In the genomic region with DNA sequence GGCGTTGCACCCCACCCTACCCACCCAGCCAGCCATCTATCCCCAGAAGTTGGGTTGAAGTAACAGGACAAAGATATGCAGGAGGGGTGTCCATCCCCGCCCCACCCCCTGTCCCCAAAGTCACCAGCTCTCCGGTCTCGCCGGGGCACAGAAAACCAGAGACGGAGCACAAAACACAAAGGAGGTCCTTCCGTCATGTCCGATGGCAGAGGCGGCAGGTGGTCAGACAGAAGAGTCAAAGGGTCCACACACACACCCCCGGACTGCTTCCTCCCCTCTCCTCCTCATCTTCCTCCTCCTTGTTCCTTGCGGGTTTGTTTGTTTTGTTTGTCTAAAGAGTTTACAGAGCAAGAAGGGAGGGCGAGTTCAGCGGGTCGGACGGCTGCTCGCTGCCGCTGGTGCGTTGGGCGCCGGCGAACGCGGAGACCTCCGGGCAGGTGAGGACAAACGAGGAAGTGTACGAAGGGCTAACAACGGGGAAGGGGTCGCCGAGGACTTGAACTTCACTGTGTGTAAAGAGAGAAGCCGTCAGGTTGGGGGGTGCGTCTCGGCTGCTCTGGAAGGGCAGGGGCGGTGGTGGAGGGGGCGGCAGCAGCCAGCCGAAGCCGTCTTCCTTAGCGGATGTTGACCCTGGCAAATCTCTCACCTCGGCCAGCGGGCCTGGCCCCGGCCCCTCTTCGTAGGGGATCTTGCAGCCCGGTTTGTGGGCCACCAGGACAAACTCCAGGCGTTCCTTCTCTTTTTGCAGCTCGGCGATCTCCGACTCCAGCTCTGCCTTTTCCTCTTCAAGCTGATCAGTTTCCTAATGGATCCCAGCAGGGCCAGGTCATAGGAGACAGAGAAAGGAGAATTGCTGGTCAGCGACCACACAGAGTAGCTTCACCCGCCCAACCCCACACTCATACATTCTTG, we compare ENCODE assay signal across 8 mouse cellular contexts. TPM values are rescaled to one million over a fixed set of nuclear protein-coding genes. Genes with fewer than 3 reads are reported as not detected.
DNase-seq lines count a peak whose midpoint lies in the region; ATAC-seq and TF ChIP-seq lines count a peak whose summit lies in the region.

No protein-coding gene starts in this region.

- peak overlapping the region; percentile 33 for H3K4me3 ChIP-seq in layer of hippocampus, adult 2 months
- peak overlapping the region; percentile 49 for H3K4me3 ChIP-seq in forebrain, embryonic 10.5 days
- H3K4me3 ChIP-seq in intestine, embryonic 15.5 days (replicated peaks) = peak overlapping the region; percentile 35

- no peak for ATAC-seq in intestine, embryonic 15.5 days
- no peak for ATAC-seq in granulocyte monocyte progenitor cell, adult 5-6 weeks (replicated peaks; ENCODE audit: poor library complexity, severe bottlenecking)

- peak overlapping the region; percentile 22 for H3K9ac ChIP-seq in intestine, embryonic 15.5 days

- peaks cover 75% of the 10 kb centered on the region for H3K27me3 ChIP-seq in forebrain, embryonic 10.5 days (ENCODE audit: poor library complexity, severe bottlenecking)
- H3K27me3 ChIP-seq in intestine, embryonic 15.5 days (replicated peaks) = peaks cover 58% of the 10 kb centered on the region

- no peaks in the 10 kb centered on the region for H3K36me3 ChIP-seq in forebrain, embryonic 10.5 days (replicated peaks)
- no peaks in the 10 kb centered on the region for H3K36me3 ChIP-seq in intestine, embryonic 15.5 days

- 3% methylated on average over 48 of the region's 48 CpGs for WGBS in forebrain, embryonic 10.5 days
- 3% methylated on average over 48 of the region's 48 CpGs for WGBS in intestine, embryonic 15.5 days

- no peaks in the 10 kb centered on the region for H3K9me3 ChIP-seq in forebrain, embryonic 10.5 days
- no peaks in the 10 kb centered on the region for H3K9me3 ChIP-seq in intestine, embryonic 15.5 days

- no peak for TF ChIP-seq CTCF in layer of hippocampus, adult 2 months (conservative IDR thresholded peaks at IDR 0.05)

- H3K4me2 ChIP-seq in intestine, embryonic 15.5 days (replicated peaks) = peak overlapping the region; percentile 66

- no peak overlapping the region for H3K27ac ChIP-seq in layer of hippocampus, adult 2 months
- H3K27ac ChIP-seq in forebrain, embryonic 10.5 days = no peak overlapping the region
- H3K27ac ChIP-seq in intestine, embryonic 15.5 days = no peak overlapping the region

- no peak for DNase-seq in layer of hippocampus, adult 2 months (ENCODE audit: low spot score in 2 of 2)
- no peak for DNase-seq in layer of hippocampus, adult 9-10 months (ENCODE audit: low spot score)
- DNase-seq in forebrain, embryonic 10.5 days (ENCODE audit: extremely low spot score, low spot score) = no peak
- peak; percentile 41 for DNase-seq in neural tube, embryonic 10.5 days (ENCODE audit: extremely low spot score, low spot score)
- DNase-seq in cerebellum, adult 11-12 months = no peak
- no peak for DNase-seq in thymus, postnatal 0 days (ENCODE audit: low spot score)

- H3K4me1 ChIP-seq in forebrain, embryonic 10.5 days = peaks cover 61% of the 10 kb centered on the region
- peaks cover 37% of the 10 kb centered on the region for H3K4me1 ChIP-seq in intestine, embryonic 15.5 days (replicated peaks)

RNA-seq across cellular contexts. Expression of a gene that starts 5.1 kb away (rescaled TPM):
- total RNA-seq in layer of hippocampus, adult 2 months (2021) = 10 to 100 TPM; 12.8 to 14.1 TPM
- polyA plus RNA-seq in forebrain, embryonic 10.5 days (2016; fragmentation: Nextera tagmentation; extraction: Ambion mirVana) = 0.10 TPM in 1 of 2 replicates, not detected in the other
- polyA plus RNA-seq in intestine, embryonic 15.5 days (2015; fragmentation: Nextera tagmentation; extraction: Ambion mirVana) = 0.09 and 0.14 TPM in 2 replicates
- polyA plus RNA-seq in thymus, postnatal 0 days (2015; fragmentation: Nextera tagmentation; extraction: Ambion mirVana) = 0.19 and 0.21 TPM in 2 replicates
- 8.1 and 13.7 TPM in 2 replicates for total RNA-seq in granulocyte monocyte progenitor cell, adult 5-6 weeks (2014; fragmentation: Nextera tagmentation)
- total RNA-seq in granulocyte monocyte progenitor cell, adult 5-6 weeks (2017) = 19.3 and 24.4 TPM in 2 replicates

RNA-seq across cellular contexts. Expression of a gene that starts 22.3 kb away (rescaled TPM):
- 10 to 100 TPM; 90.3 to 92.7 TPM for total RNA-seq in layer of hippocampus, adult 2 months (2021)
- 32.1 and 33.1 TPM in 2 replicates for polyA plus RNA-seq in forebrain, embryonic 10.5 days (2016; fragmentation: Nextera tagmentation; extraction: Ambion mirVana)
- 11.3 and 12.5 TPM in 2 replicates for polyA plus RNA-seq in intestine, embryonic 15.5 days (2015; fragmentation: Nextera tagmentation; extraction: Ambion mirVana)
- polyA plus RNA-seq in thymus, postnatal 0 days (2015; fragmentation: Nextera tagmentation; extraction: Ambion mirVana) = 1.6 and 2.2 TPM in 2 replicates
- total RNA-seq in granulocyte monocyte progenitor cell, adult 5-6 weeks (2014; fragmentation: Nextera tagmentation) = not detected in 2 replicates
- not detected in 2 replicates for total RNA-seq in granulocyte monocyte progenitor cell, adult 5-6 weeks (2017)

RNA-seq across cellular contexts. Expression of a gene that starts 24.9 kb away (rescaled TPM):
- total RNA-seq in layer of hippocampus, adult 2 months (2021) = not detected
- 0.41 and 0.51 TPM in 2 replicates for polyA plus RNA-seq in forebrain, embryonic 10.5 days (2016; fragmentation: Nextera tagmentation; extraction: Ambion mirVana)
- polyA plus RNA-seq in intestine, embryonic 15.5 days (2015; fragmentation: Nextera tagmentation; extraction: Ambion mirVana) = 0.14 and 0.34 TPM in 2 replicates
- polyA plus RNA-seq in thymus, postnatal 0 days (2015; fragmentation: Nextera tagmentation; extraction: Ambion mirVana) = 0.27 and 0.30 TPM in 2 replicates
- total RNA-seq in granulocyte monocyte progenitor cell, adult 5-6 weeks (2014; fragmentation: Nextera tagmentation) = not detected in 2 replicates
- total RNA-seq in granulocyte monocyte progenitor cell, adult 5-6 weeks (2017) = not detected in 2 replicates

RNA-seq across cellular contexts. Expression of a gene that starts 33.1 kb away (rescaled TPM):
- 10 to 100 TPM; 15.7 to 17.1 TPM for total RNA-seq in layer of hippocampus, adult 2 months (2021)
- 47.4 and 56.9 TPM in 2 replicates for polyA plus RNA-seq in forebrain, embryonic 10.5 days (2016; fragmentation: Nextera tagmentation; extraction: Ambion mirVana)
- polyA plus RNA-seq in intestine, embryonic 15.5 days (2015; fragmentation: Nextera tagmentation; extraction: Ambion mirVana) = 109 and 114 TPM in 2 replicates
- polyA plus RNA-seq in thymus, postnatal 0 days (2015; fragmentation: Nextera tagmentation; extraction: Ambion mirVana) = 74.3 and 75.3 TPM in 2 replicates
- total RNA-seq in granulocyte monocyte progenitor cell, adult 5-6 weeks (2014; fragmentation: Nextera tagmentation) = 60.7 and 70.5 TPM in 2 replicates
- 52.8 and 63.3 TPM in 2 replicates for total RNA-seq in granulocyte monocyte progenitor cell, adult 5-6 weeks (2017)

RNA-seq across cellular contexts. Expression of a gene that starts 39.8 kb away (rescaled TPM):
- 10 to 100 TPM; 51.7 to 51.9 TPM for total RNA-seq in layer of hippocampus, adult 2 months (2021)
- polyA plus RNA-seq in forebrain, embryonic 10.5 days (2016; fragmentation: Nextera tagmentation; extraction: Ambion mirVana) = 95.3 and 96.1 TPM in 2 replicates
- polyA plus RNA-seq in intestine, embryonic 15.5 days (2015; fragmentation: Nextera tagmentation; extraction: Ambion mirVana) = 51.6 and 52.0 TPM in 2 replicates
- polyA plus RNA-seq in thymus, postnatal 0 days (2015; fragmentation: Nextera tagmentation; extraction: Ambion mirVana) = 59.6 and 67.1 TPM in 2 replicates
- 12.4 and 42.8 TPM in 2 replicates for total RNA-seq in granulocyte monocyte progenitor cell, adult 5-6 weeks (2014; fragmentation: Nextera tagmentation)
- total RNA-seq in granulocyte monocyte progenitor cell, adult 5-6 weeks (2017) = 29.4 and 34.9 TPM in 2 replicates
